Mouse (Mus musculus) ES-E14 (cell line): ENCODE measurements at regions not wholly inside any gene's neighbourhood (a gene's known extent, or its start where the extent isn't known, plus 50 kb on each side); places are given as distances from the start of the nearest gene placed in this dataset.

Source experiments
- MAFK ChIP-seq: IDR thresholded peaks from 2 replicates; pipeline ENCODE4 v1.6.1; 2014; ENCODE audit warnings: mild to moderate bottlenecking, low read depth, low read length, inconsistent platforms; ENCODE audit not compliant: insufficient read depth
- ZC3H11A ChIP-seq: IDR thresholded peaks from 2 replicates; pipeline ENCODE4 v1.6.1; 2012; ENCODE audit warnings: low read depth, mild to moderate bottlenecking, inconsistent platforms, low read length, borderline replicate concordance
- ZNF384 ChIP-seq: IDR thresholded peaks from 2 replicates; pipeline ENCODE4 v1.6.1; 2012; ENCODE audit warnings: low read depth, low read length, inconsistent platforms

DNA sequence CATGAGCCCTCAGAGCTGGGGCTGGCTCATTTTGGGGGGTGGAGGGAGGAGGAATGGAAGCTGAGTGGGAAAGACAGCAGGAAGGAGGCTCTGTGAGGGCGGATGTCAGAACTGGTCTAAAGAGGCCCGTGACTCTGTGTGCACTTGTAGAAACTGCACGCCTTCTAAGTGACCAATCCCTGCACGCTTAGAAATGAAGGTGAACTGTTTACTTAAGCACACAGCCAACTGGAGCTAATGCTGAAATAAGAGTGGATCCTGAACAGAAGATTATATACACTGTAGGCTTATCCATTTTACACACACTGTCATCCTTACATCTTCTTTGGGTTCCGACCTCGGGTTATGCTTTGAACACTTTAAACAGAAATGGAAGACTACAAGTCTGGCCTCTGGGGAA is 412.8 kb upstream of the Jmjd1c start:
- TF ChIP-seq ZNF384, result no peak
- TF ChIP-seq ZC3H11A, result no peak
- no peak for TF ChIP-seq MAFK
